Mouse (Mus musculus) erythroblast, adult 5-6 weeks (primary cell): ENCODE data around the gene Mvb12b. TPM values are rescaled to one million over a fixed set of nuclear protein-coding genes. Genes with fewer than 3 reads are reported as not detected.

Source experiments
- ATAC-seq: replicated peaks from 2 replicates; pipeline ENCODE4 v1.8.0; 2016; ENCODE audit warnings: moderate number of reproducible peaks, mild to moderate bottlenecking, moderate TSS enrichment, inconsistent platforms; ENCODE audit not compliant: poor library complexity, low FRiP score, severe bottlenecking
- total RNA-seq, 2 experiments: library from RNA; stranded (forward) in 1 of 2; stranded (reverse) in 1 of 2; fragments of 150-400 nt in 1 of 2; fragments of 200-764, 138-1000 nt in 1 of 2; gene quantifications; 2 replicates each; pipeline versions ENCODE4 v1.2.3 to v1.2.4; 2015 to 2017; ENCODE audit warnings: low replicate concordance in 2 of 2

The Mvb12b gene
- total RNA-seq, 2 experiments from 2014 or later = 17.1 to 23.8 TPM

GRCm38 (mm10) chr2:33886386-33887327 lies 1.1 kb downstream of the Mvb12b start:
- peak; percentile 68 for ATAC-seq

GRCm38 (mm10) chr2:33885264-33885651 lies 2.5 kb downstream of the Mvb12b start:
- ATAC-seq = no peak

- no peak for ATAC-seq
Measured at GRCm38 (mm10) chr2:33884623-33885263, 3.0 kb downstream of the Mvb12b start.

- ATAC-seq = no peak
Measured at GRCm38 (mm10) chr2:33879223-33879622, 8.5 kb downstream of the Mvb12b start.

GRCm38 (mm10) chr2:33878437-33878836 lies 9.3 kb downstream of the Mvb12b start:
- no peak for ATAC-seq

DNA sequence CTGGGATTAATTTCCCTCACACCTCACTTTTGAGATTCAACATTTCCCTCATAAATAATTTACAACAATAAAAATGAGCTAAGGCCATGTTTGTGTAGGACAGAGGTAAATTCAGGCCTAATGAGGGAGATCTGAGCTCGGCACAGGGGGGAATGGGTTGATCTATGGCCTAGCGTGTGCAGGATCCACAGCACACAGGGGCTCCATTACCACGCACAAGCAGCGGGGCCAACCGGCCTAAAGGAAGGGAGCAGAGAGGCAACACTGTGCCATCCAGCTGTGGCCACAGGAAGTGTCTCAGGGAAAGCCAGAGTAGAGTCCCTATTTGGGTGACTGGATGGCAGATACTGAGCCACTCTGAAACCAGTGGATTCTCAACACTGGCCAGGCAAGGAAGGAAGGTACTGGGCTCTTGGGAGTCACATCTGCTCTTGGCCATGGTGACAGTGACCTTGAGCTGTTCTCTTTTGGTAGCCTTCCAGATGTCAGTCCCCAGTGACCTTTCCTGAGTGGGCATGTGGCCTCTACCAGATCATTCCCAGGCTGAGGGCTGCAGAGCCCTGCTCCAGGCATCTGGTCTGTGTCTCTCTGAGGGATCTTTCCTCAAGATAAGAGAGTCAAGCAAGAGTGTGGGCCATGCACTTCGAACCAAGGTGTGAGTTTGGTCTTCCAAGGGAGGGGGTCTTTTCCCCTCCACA lies 9.9 kb downstream of the Mvb12b start:
- no peak for ATAC-seq

DNA sequence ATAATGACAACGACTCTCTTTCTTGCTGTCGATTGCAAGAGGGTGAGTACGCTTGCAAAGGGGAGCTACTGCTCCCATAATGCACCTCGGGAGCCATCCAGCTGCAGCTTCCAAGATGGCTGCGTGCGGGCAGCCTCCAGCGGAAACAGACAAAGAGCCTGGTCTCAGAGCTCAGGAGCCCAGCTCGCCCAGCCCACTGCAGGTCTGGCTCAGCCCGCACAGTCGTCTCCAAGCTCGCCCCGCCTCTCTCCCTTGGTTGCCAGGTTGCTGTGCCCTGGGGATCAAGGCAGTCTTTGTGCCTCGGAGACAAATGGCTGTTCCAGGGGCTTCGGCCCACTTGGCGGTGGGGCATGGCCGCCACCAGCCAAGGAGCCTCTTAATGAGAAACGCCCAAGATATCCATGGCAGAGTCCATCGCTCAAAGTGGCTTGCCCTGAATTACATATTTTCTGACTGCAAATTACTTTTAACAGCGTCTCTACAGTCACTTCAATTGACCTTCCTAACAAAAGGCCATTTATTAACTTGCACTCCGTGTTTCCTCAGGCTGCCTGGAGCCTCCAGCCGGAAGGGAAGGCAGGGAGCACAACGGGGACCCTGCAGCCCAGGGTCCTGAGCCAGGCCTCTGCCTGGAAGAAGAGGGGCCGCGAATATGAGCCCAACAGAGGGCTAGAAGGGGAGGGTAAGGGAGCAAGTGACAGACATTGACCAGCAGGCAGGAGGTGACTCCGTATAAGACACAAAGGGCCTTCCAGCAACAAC lies 11.0 kb downstream of the Mvb12b start:
- ATAC-seq = no peak

DNA sequence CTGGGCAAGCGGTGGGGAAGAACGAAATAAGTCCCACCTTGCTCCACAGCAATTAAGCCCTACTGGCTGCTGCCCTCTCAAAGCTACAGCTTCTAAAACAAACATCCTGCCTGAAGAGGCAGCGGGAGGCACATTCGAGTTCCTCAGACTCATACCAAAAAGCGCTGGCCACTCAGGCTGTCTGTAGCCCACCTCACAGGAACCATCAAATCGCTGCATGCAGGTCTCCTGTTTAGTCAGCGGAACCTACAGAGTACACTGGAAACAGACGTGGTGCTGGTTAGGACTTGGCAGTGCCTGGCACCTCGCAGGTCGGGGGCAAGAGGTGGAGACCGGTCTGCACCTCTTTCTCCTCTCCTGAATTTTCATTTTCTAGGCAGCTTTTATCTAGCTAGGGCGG lies 12.2 kb downstream of the Mvb12b start:
- no peak for ATAC-seq

GRCm38 (mm10) chr2:33874856-33875576 lies 12.7 kb downstream of the Mvb12b start:
- no peak for ATAC-seq

DNA sequence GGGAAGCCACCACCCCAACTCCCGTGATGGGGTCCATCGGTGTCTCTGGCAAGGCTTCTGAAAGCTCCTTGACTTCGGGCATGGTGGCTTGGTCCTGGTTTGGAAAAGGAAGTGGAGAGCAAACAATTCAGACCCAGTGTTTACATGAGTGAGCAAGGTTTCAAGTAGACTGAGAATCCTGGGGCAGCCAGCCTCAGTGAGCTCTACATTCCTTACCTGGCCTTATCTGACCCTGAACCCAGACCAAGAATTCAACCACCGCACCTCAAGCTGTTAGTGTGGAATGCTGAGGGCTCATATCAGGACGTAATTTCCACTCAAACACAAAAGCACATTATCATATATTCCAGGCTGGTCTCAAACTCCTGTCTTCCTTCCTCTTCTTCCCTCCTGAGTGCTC lies 13.4 kb downstream of the Mvb12b start:
- no peak for ATAC-seq

DNA sequence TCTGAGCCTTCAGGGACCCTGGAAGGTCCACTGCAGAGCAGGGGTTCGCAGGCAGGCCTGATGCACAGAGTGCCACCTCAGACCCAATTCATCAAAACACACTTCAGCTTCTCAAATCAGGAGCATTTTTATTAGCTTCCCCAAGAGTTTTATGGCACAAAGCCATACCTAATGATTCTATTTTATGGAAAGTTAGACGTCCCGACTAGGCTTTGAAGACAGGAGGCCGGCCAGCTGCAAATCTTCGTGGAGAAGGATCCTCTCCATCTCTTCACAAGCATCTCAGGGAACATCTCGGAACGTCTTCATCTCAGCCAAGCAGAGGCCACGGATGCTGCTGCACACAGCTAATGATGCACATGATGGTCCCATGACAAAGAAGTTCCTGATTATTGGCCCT lies 14.2 kb downstream of the Mvb12b start:
- ATAC-seq = no peak

- no peak for ATAC-seq
Measured at GRCm38 (mm10) chr2:33872841-33873271, 14.9 kb downstream of the Mvb12b start.

- ATAC-seq = no peak
Measured at GRCm38 (mm10) chr2:33871181-33871520, 16.6 kb downstream of the Mvb12b start.

GRCm38 (mm10) chr2:33870369-33871180 lies 17.2 kb downstream of the Mvb12b start:
- ATAC-seq = no peak

GRCm38 (mm10) chr2:33869689-33870343 lies 17.9 kb downstream of the Mvb12b start:
- ATAC-seq = no peak

GRCm38 (mm10) chr2:33868996-33869688 lies 18.6 kb downstream of the Mvb12b start:
- ATAC-seq = no peak

DNA sequence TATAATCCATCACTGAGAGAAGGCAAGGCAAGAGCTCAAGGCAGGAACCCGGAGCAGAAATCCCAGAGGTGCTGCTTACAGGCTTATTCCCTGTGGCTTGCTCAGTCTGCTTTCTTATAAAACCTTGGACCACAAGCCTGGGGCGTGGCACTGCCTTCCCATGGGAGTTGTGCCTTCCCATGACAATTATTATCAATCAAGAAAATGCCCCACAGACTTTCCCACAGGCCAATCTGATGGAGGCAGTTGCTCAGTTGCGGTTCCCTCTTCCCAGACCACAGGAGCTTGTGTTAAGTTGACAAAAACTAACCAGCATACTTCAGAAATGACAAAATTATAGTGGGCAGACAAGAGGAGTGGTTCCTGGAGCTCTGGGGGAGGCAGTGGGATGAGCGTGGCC lies 19.4 kb downstream of the Mvb12b start:
- ATAC-seq = no peak
